Mouse (Mus musculus) neural tube, embryonic 11.5 days (tissue): ENCODE measurements at regions not wholly inside any gene's neighbourhood (a gene's known extent, or its start where the extent isn't known, plus 50 kb on each side); places are given as distances from the start of the nearest gene placed in this dataset.
A peak's percentile ranks its signal among the peaks of the same experiment; 100 is the strongest.

ENCODE experiments used
- ATAC-seq: fragments of 200-750 bp; cut with Nextera tagmentation; 2 replicates; pipeline ENCODE4 v1.8.0; 2017; ENCODE audit warnings: moderate number of reproducible peaks, mild to moderate bottlenecking, moderate TSS enrichment, moderate library complexity; ENCODE audit not compliant: insufficient read depth, low FRiP score, low TSS enrichment
- DNase-seq: peaks from one replicate; pipeline ENCODE4 v3.0.0-alpha.2; 2015; ENCODE audit warnings: low spot score
- H3K27ac ChIP-seq: fragments of 300-500 bp; sonication (generic); 2 replicates; pipeline ENCODE4 v1.5.1; 2014; ENCODE audit warnings: low read depth, mild to moderate bottlenecking, low read length
- H3K27me3 ChIP-seq: fragments of 300-500 bp; sonication (generic); 2 replicates; pipeline ENCODE4 v1.6.1; 2014; ENCODE audit warnings: mild to moderate bottlenecking, low read length, mixed read lengths; ENCODE audit not compliant: control insufficient read depth, insufficient read depth
- H3K36me3 ChIP-seq: fragments of 300-500 bp; sonication (generic); 2 replicates; pipeline ENCODE4 v1.6.1; 2014; ENCODE audit warnings: mild to moderate bottlenecking, low read length, moderate library complexity, mixed read lengths; ENCODE audit not compliant: control insufficient read depth, insufficient read depth
- H3K4me1 ChIP-seq: fragments of 300-500 bp; sonication (generic); 2 replicates; pipeline ENCODE4 v1.6.1; 2014; ENCODE audit warnings: low read length, mixed read lengths; ENCODE audit not compliant: control insufficient read depth, insufficient read depth
- H3K4me2 ChIP-seq: fragments of 300-500 bp; sonication (generic); 2 replicates; pipeline ENCODE4 v1.6.1; 2014; ENCODE audit warnings: low read depth, mild to moderate bottlenecking, moderate library complexity
- H3K4me3 ChIP-seq: fragments of 300-500 bp; sonication (generic); 2 replicates; pipeline ENCODE4 v1.5.1; 2014; ENCODE audit warnings: low read depth, low read length
- H3K9ac ChIP-seq: fragments of 300-500 bp; sonication (generic); 2 replicates; pipeline ENCODE4 v1.6.1; 2014; ENCODE audit warnings: mild to moderate bottlenecking, low read length
- H3K9me3 ChIP-seq: fragments of 300-500 bp; sonication (generic); 2 replicates; pipeline ENCODE4 v1.6.1; 2016; ENCODE audit warnings: low read length; ENCODE audit not compliant: control insufficient read depth
- WGBS: fragments of 180-500 bp; shearing (Covaris S2); extraction: QIAGEN DNeasy Blood & Tissue Kit; methylation state at CpG from one replicate; pipeline ENCODE4 v1.1.7; 2014; 5-methylcytosine and 5-hydroxymethylcytosine counted together

GRCm38 (mm10) chr11:22420003-22420723 lies 78.1 kb upstream of the Ehbp1 start:
- 56% methylated on average over 3 of the region's 3 CpGs for WGBS
- no peak overlapping the region for H3K27ac ChIP-seq
- H3K4me2 ChIP-seq, result no peak overlapping the region
- H3K4me1 ChIP-seq, result no peaks in the 10 kb centered on the region
- ATAC-seq (no peak), DNase-seq (peak; percentile 13)
- H3K4me3 ChIP-seq, result no peak overlapping the region
- no peak overlapping the region for H3K9ac ChIP-seq
- H3K9me3 ChIP-seq, result no peaks in the 10 kb centered on the region
- no peaks in the 10 kb centered on the region for H3K27me3 ChIP-seq
- no peaks in the 10 kb centered on the region for H3K36me3 ChIP-seq

GRCm38 (mm10) chr11:22421762-22422161 lies 79.7 kb upstream of the Ehbp1 start:
- Histone ChIP-seq H3K4me2 (no peak overlapping the region), H3K27me3 (no peaks in the 10 kb centered on the region), H3K4me1 (no peaks in the 10 kb centered on the region), H3K36me3 (no peaks in the 10 kb centered on the region), H3K9me3 (no peaks in the 10 kb centered on the region), H3K27ac (no peak overlapping the region), H3K4me3 (no peak overlapping the region), H3K9ac (no peak overlapping the region)
- DNase-seq (no peak), ATAC-seq (no peak)
- 92% methylated on average over 3 of the region's 3 CpGs for WGBS

- 19% methylated on average over 5 of the region's 5 CpGs for WGBS
- no peak overlapping the region for H3K27ac ChIP-seq
These were observed 74.6 kb upstream of the Tmem17 start for GRCm38 (mm10) chr11:22437140-22437850.

GRCm38 (mm10) chr11:22437851-22438215 lies 74.1 kb upstream of the Tmem17 start:
- no peak overlapping the region for H3K4me3 ChIP-seq
- H3K27ac ChIP-seq, result no peak overlapping the region
- no peaks in the 10 kb centered on the region for H3K9me3 ChIP-seq
- 85% methylated on average over 5 of the region's 5 CpGs for WGBS
- ATAC-seq (no peak), DNase-seq (no peak)
- no peaks in the 10 kb centered on the region for H3K36me3 ChIP-seq
- H3K4me1 ChIP-seq, result no peaks in the 10 kb centered on the region
- no peak overlapping the region for H3K9ac ChIP-seq
- H3K27me3 ChIP-seq, result no peaks in the 10 kb centered on the region
- H3K4me2 ChIP-seq, result no peak overlapping the region

More at GRCm38 (mm10) chr11:22437140-22437850, 74.6 kb upstream of the Tmem17 start:
- DNase-seq (peak; percentile 30), ATAC-seq (no peak)
- H3K4me2 ChIP-seq, result no peak overlapping the region
- H3K36me3 ChIP-seq, result no peaks in the 10 kb centered on the region
- no peaks in the 10 kb centered on the region for H3K4me1 ChIP-seq
- no peaks in the 10 kb centered on the region for H3K9me3 ChIP-seq
- no peak overlapping the region for H3K4me3 ChIP-seq
- H3K9ac ChIP-seq, result no peak overlapping the region
- H3K27me3 ChIP-seq, result no peaks in the 10 kb centered on the region

- Histone ChIP-seq H3K4me1 (no peaks in the 10 kb centered on the region), H3K27ac (no peak overlapping the region), H3K4me2 (no peak overlapping the region), H3K9me3 (no peaks in the 10 kb centered on the region), H3K4me3 (no peak overlapping the region), H3K36me3 (no peaks in the 10 kb centered on the region), H3K9ac (no peak overlapping the region), H3K27me3 (no peaks in the 10 kb centered on the region)
- DNase-seq, result no peak
- 76% methylated on average over 2 of the region's 2 CpGs for WGBS
- no peak for ATAC-seq
These were observed 73.3 kb upstream of the Tmem17 start for GRCm38 (mm10) chr11:22438441-22439066.

GRCm38 (mm10) chr11:22440521-22440920 lies 71.4 kb upstream of the Tmem17 start:
- no peaks in the 10 kb centered on the region for H3K4me1 ChIP-seq
- H3K4me2 ChIP-seq, result no peak overlapping the region
- H3K9ac ChIP-seq, result no peak overlapping the region
- WGBS, result 88% methylated on average over 2 of the region's 2 CpGs
- H3K4me3 ChIP-seq, result no peak overlapping the region
- DNase-seq (no peak), ATAC-seq (no peak)
- H3K27me3 ChIP-seq, result no peaks in the 10 kb centered on the region
- no peaks in the 10 kb centered on the region for H3K36me3 ChIP-seq
- H3K9me3 ChIP-seq, result no peaks in the 10 kb centered on the region
- no peak overlapping the region for H3K27ac ChIP-seq

- Histone ChIP-seq H3K9me3 (no peaks in the 10 kb centered on the region), H3K4me2 (no peak overlapping the region), H3K9ac (no peak overlapping the region), H3K4me3 (no peak overlapping the region), H3K27me3 (no peaks in the 10 kb centered on the region), H3K4me1 (no peaks in the 10 kb centered on the region), H3K27ac (no peak overlapping the region), H3K36me3 (no peaks in the 10 kb centered on the region)
- ATAC-seq (no peak), DNase-seq (no peak)
These were observed 58.7 kb upstream of the Tmem17 start for GRCm38 (mm10) chr11:22453161-22453560.

GRCm38 (mm10) chr11:22456286-22456685 lies 55.6 kb upstream of the Tmem17 start:
- Histone ChIP-seq H3K9me3 (no peaks in the 10 kb centered on the region), H3K4me3 (no peak overlapping the region), H3K4me1 (no peaks in the 10 kb centered on the region), H3K27me3 (no peaks in the 10 kb centered on the region), H3K27ac (no peak overlapping the region), H3K4me2 (no peak overlapping the region), H3K36me3 (no peaks in the 10 kb centered on the region), H3K9ac (no peak overlapping the region)
- WGBS, result 92% methylated on average over 9 of the region's 9 CpGs
- no peak for ATAC-seq
- DNase-seq, result no peak

GRCm38 (mm10) chr11:22457220-22457619 lies 54.7 kb upstream of the Tmem17 start:
- Histone ChIP-seq H3K9me3 (no peaks in the 10 kb centered on the region), H3K9ac (no peak overlapping the region), H3K4me2 (no peak overlapping the region), H3K27ac (no peak overlapping the region), H3K36me3 (no peaks in the 10 kb centered on the region), H3K27me3 (no peaks in the 10 kb centered on the region), H3K4me1 (no peaks in the 10 kb centered on the region), H3K4me3 (no peak overlapping the region)
- DNase-seq (no peak), ATAC-seq (no peak)
- WGBS, result 88% methylated on average over 2 of the region's 2 CpGs
